Mouse (Mus musculus) cortical plate, adult 2 months (tissue): Measurements from ENCODE around the gene Cdc42bpb.

ENCODE experiments used
- CTCF ChIP-seq: fragments of 200-500 bp; IDR thresholded peaks from 2 replicates; pipeline ENCODE4 v1.5.1; 2011; ENCODE audit warnings: mild to moderate bottlenecking, control low read depth, low read length; ENCODE audit not compliant: insufficient read depth; ENCODE audit errors: extremely low read depth
- POLR2A ChIP-seq: fragments of 200-500 bp; IDR thresholded peaks from 2 replicates; pipeline ENCODE4 v1.6.1; 2011; ENCODE audit warnings: mild to moderate bottlenecking, low read length, control low read depth; ENCODE audit not compliant: insufficient read depth; ENCODE audit errors: extremely low read depth

GRCm38 (mm10) chr12:111354142-111354541 lies 23.4 kb downstream of the Cdc42bpb start:
- TF ChIP-seq POLR2A, result no peak
- no peak for TF ChIP-seq CTCF
